Mouse (Mus musculus) C2C12 (cell line): ENCODE data around the gene Gm10337.

Experiments used
- CTCF ChIP-seq: IDR thresholded peaks from one replicate; pipeline ENCODE4 v1.5.1; 2011; ENCODE audit not compliant: control insufficient read depth, insufficient read depth, insufficient read length
- MAX ChIP-seq: IDR thresholded peaks from one replicate; pipeline ENCODE4 v1.6.1; 2011; ENCODE audit warnings: mild to moderate bottlenecking, control low read depth
- MYOD1 ChIP-seq: IDR thresholded peaks from one replicate; pipeline ENCODE4 v1.6.1; 2011; ENCODE audit warnings: low read depth; ENCODE audit not compliant: control insufficient read depth, insufficient read length
- MYOG ChIP-seq: IDR thresholded peaks from one replicate; pipeline ENCODE4 v1.6.1; 2011; ENCODE audit not compliant: control insufficient read depth, insufficient read length; ENCODE audit errors: extremely low read depth
- USF1 ChIP-seq: IDR thresholded peaks from one replicate; pipeline ENCODE4 v1.6.1; 2011; ENCODE audit warnings: low read depth, mild to moderate bottlenecking, control low read depth, moderate library complexity

DNA sequence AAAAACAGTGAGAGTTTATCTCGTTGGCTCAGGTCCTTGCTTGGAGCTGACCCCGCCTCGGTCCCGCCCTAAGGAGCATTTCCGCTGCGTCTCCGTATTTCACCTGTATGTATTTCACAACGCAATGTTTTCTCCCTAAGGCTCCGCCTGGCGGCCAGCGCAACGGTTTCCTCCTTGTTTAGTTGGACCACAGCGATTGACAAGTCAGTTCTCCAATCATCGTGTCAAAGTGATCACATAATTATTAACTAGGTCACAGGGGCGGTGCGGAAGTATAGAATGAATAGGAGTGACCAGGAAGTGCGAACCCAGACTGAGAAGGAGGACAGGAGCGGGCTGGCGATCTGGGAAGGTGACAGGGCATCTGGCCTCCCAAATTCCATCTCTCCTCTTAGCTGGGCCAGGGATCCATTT, 44.6 kb upstream of the Gm10337 start, which contains the start of gene Prr13:
- TF ChIP-seq CTCF (peak; percentile 9), USF1 (peak; percentile 30), MYOG (no peak), MAX (peak; percentile 39), MYOD1 (no peak)
